ENCODE assay signal across 21 mouse cellular contexts in genomic region chr13:80514982-80515253, GRCm38 (mm10).
DNase-seq lines count a peak whose midpoint lies in the region; ATAC-seq lines count a peak whose summit lies in the region.
"Had no signal": no experiment of that assay in that cellular context is flagged by ENCODE, and none has a peak within 500 bp of the region (broad histone marks: within the 10 kb centered on the region; RNA-seq: fewer than 3 reads in every experiment).

No protein-coding gene starts in this region.

- no peak overlapping the region for H3K27ac ChIP-seq in forebrain, embryonic 14.5 days (ENCODE audit: low read depth, low read length)
- H3K27ac ChIP-seq in forebrain, embryonic 11.5 days (ENCODE audit: low read depth, low read length): no peak overlapping the region
- H3K27ac ChIP-seq in hindbrain, embryonic 12.5 days: no peak overlapping the region
- H3K27ac ChIP-seq in midbrain, embryonic 12.5 days (replicated peaks): no peak overlapping the region
- no peak overlapping the region for H3K27ac ChIP-seq in neural tube, embryonic 13.5 days (replicated peaks)
- no peak overlapping the region for H3K27ac ChIP-seq in intestine, embryonic 15.5 days
- H3K27ac ChIP-seq: embryonic facial prominence, embryonic 13.5 days; limb, embryonic 10.5 days had no signal

- no peaks in the 10 kb centered on the region for H3K36me3 ChIP-seq in forebrain, embryonic 14.5 days (ENCODE audit: control insufficient read depth, insufficient read depth, low read length)
- H3K36me3 ChIP-seq in forebrain, embryonic 11.5 days (ENCODE audit: control insufficient read depth, insufficient read depth, low read length): no peaks in the 10 kb centered on the region
- no peaks in the 10 kb centered on the region for H3K36me3 ChIP-seq in hindbrain, embryonic 12.5 days
- no peaks in the 10 kb centered on the region for H3K36me3 ChIP-seq in midbrain, embryonic 12.5 days
- no peaks in the 10 kb centered on the region for H3K36me3 ChIP-seq in neural tube, embryonic 13.5 days
- H3K36me3 ChIP-seq in intestine, embryonic 15.5 days: no peaks in the 10 kb centered on the region
- H3K36me3 ChIP-seq: embryonic facial prominence, embryonic 13.5 days; limb, embryonic 10.5 days had no signal

- intact Hi-C loops in left cerebral cortex, postnatal 4 days (cut with DNase I): no loop called here

- DNase-seq in forebrain, embryonic 14.5 days (ENCODE audit: low spot score): no peak
- no peak for DNase-seq in forebrain, embryonic 11.5 days (ENCODE audit: low spot score)
- DNase-seq in left cerebral cortex, postnatal 4 days: no peak
- no peak for DNase-seq in cerebellum, adult 9-11 months
- DNase-seq: adrenal gland, postnatal 25 days; B cell, adult 2 months; cerebellum, adult 2 months; heart, postnatal 10 days; kidney, adult 9 months; kidney, postnatal 25 days; lung, adult 18-20 months; lung, postnatal 14 days; thymus, postnatal 14 days had no signal

- no peak overlapping the region for H3K4me2 ChIP-seq in forebrain, embryonic 14.5 days (ENCODE audit: low read length)
- no peak overlapping the region for H3K4me2 ChIP-seq in forebrain, embryonic 11.5 days (ENCODE audit: low read depth, low read length, severe bottlenecking)
- no peak overlapping the region for H3K4me2 ChIP-seq in hindbrain, embryonic 12.5 days (replicated peaks)
- no peak overlapping the region for H3K4me2 ChIP-seq in midbrain, embryonic 12.5 days (replicated peaks)
- H3K4me2 ChIP-seq in neural tube, embryonic 13.5 days: peak overlapping the region; percentile 25; the same call in 1 of the 2 replicates
- no peak overlapping the region for H3K4me2 ChIP-seq in intestine, embryonic 15.5 days (replicated peaks)
- H3K4me2 ChIP-seq: embryonic facial prominence, embryonic 13.5 days; heart, embryonic 11.5 days had no signal

- no peak overlapping the region for H3K9ac ChIP-seq in forebrain, embryonic 14.5 days (ENCODE audit: low read length)
- H3K9ac ChIP-seq in forebrain, embryonic 11.5 days (ENCODE audit: low read length): no peak overlapping the region
- no peak overlapping the region for H3K9ac ChIP-seq in hindbrain, embryonic 12.5 days
- no peak overlapping the region for H3K9ac ChIP-seq in midbrain, embryonic 12.5 days (replicated peaks)
- H3K9ac ChIP-seq in neural tube, embryonic 13.5 days: no peak overlapping the region
- no peak overlapping the region for H3K9ac ChIP-seq in intestine, embryonic 15.5 days
- H3K9ac ChIP-seq: embryonic facial prominence, embryonic 13.5 days had no signal

- 24% methylated on average over 4 of the region's 4 CpGs for WGBS in forebrain, embryonic 14.5 days
- WGBS in forebrain, embryonic 11.5 days: 50% methylated on average over 4 of the region's 4 CpGs
- 42% methylated on average over 4 of the region's 4 CpGs for WGBS in hindbrain, embryonic 12.5 days
- WGBS in midbrain, embryonic 12.5 days: 47% methylated on average over 4 of the region's 4 CpGs
- WGBS in neural tube, embryonic 13.5 days: 23% methylated on average over 4 of the region's 4 CpGs
- WGBS in intestine, embryonic 15.5 days: 47% methylated on average over 4 of the region's 4 CpGs

- H3K27me3 ChIP-seq in forebrain, embryonic 14.5 days (replicated peaks; ENCODE audit: control insufficient read depth, insufficient read depth, low read length): no peaks in the 10 kb centered on the region
- H3K27me3 ChIP-seq in forebrain, embryonic 11.5 days (ENCODE audit: control insufficient read depth, insufficient read depth, low read length): no peaks in the 10 kb centered on the region
- no peaks in the 10 kb centered on the region for H3K27me3 ChIP-seq in hindbrain, embryonic 12.5 days
- H3K27me3 ChIP-seq in midbrain, embryonic 12.5 days: no peaks in the 10 kb centered on the region
- H3K27me3 ChIP-seq in neural tube, embryonic 13.5 days: no peaks in the 10 kb centered on the region
- H3K27me3 ChIP-seq in intestine, embryonic 15.5 days (replicated peaks): no peaks in the 10 kb centered on the region
- H3K27me3 ChIP-seq: embryonic facial prominence, embryonic 13.5 days had no signal

- peak; percentile 51 for ATAC-seq in forebrain, embryonic 14.5 days
- ATAC-seq in forebrain, embryonic 11.5 days (replicated peaks; ENCODE audit: low FRiP score): no peak; the same call in 1 of the 2 replicates
- ATAC-seq in hindbrain, embryonic 12.5 days (ENCODE audit: low FRiP score): peak; percentile 87; the same call in 1 of the 2 replicates
- ATAC-seq in midbrain, embryonic 12.5 days (ENCODE audit: low FRiP score, low read depth): peak; percentile 53
- no peak; the same call in 1 of the 2 replicates for ATAC-seq in neural tube, embryonic 13.5 days (ENCODE audit: low read depth)
- ATAC-seq in intestine, embryonic 15.5 days: no peak
- ATAC-seq: inflammation-experienced regulatory T-cells, adult 6 months had no signal

- H3K4me3 ChIP-seq in forebrain, embryonic 14.5 days (ENCODE audit: low read depth, low read length): no peak overlapping the region
- H3K4me3 ChIP-seq in forebrain, embryonic 11.5 days (ENCODE audit: low read depth, low read length): no peak overlapping the region
- H3K4me3 ChIP-seq in hindbrain, embryonic 12.5 days: no peak overlapping the region
- no peak overlapping the region for H3K4me3 ChIP-seq in midbrain, embryonic 12.5 days
- no peak overlapping the region for H3K4me3 ChIP-seq in neural tube, embryonic 13.5 days
- H3K4me3 ChIP-seq in intestine, embryonic 15.5 days (replicated peaks): no peak overlapping the region
- H3K4me3 ChIP-seq: embryonic facial prominence, embryonic 13.5 days; limb, embryonic 10.5 days had no signal

- H3K4me1 ChIP-seq in forebrain, embryonic 14.5 days (ENCODE audit: control insufficient read depth, insufficient read depth, low read length): 0 out of 2 replicates have a peak, but pooled peaks cover 3% of the 10 kb centered on the region
- no peaks in the 10 kb centered on the region for H3K4me1 ChIP-seq in forebrain, embryonic 11.5 days (replicated peaks; ENCODE audit: control insufficient read depth, insufficient read depth, low read length)
- peaks cover 2% of the 10 kb centered on the region; the same call in 1 of the 2 replicates for H3K4me1 ChIP-seq in hindbrain, embryonic 12.5 days
- H3K4me1 ChIP-seq in midbrain, embryonic 12.5 days: 0 out of 2 replicates have a peak, but pooled peaks cover 3% of the 10 kb centered on the region
- peaks cover 12% of the 10 kb centered on the region for H3K4me1 ChIP-seq in neural tube, embryonic 13.5 days (replicated peaks)
- no peaks in the 10 kb centered on the region for H3K4me1 ChIP-seq in intestine, embryonic 15.5 days (replicated peaks)
- H3K4me1 ChIP-seq: embryonic facial prominence, embryonic 13.5 days; limb, embryonic 10.5 days had no signal

- no peaks in the 10 kb centered on the region for H3K9me3 ChIP-seq in forebrain, embryonic 14.5 days (replicated peaks; ENCODE audit: control insufficient read depth, low read length)
- no peaks in the 10 kb centered on the region for H3K9me3 ChIP-seq in forebrain, embryonic 11.5 days (ENCODE audit: control insufficient read depth, low read length)
- H3K9me3 ChIP-seq in hindbrain, embryonic 12.5 days (replicated peaks): no peaks in the 10 kb centered on the region
- H3K9me3 ChIP-seq in midbrain, embryonic 12.5 days: no peaks in the 10 kb centered on the region
- no peaks in the 10 kb centered on the region for H3K9me3 ChIP-seq in neural tube, embryonic 13.5 days
- no peaks in the 10 kb centered on the region for H3K9me3 ChIP-seq in intestine, embryonic 15.5 days
- H3K9me3 ChIP-seq: embryonic facial prominence, embryonic 13.5 days; limb, embryonic 10.5 days had no signal

Comparison
In these comparisons a context has a peak if more than half of its experiments do, and no peak if none do; other contexts are left out.
1. ATAC-seq: peak in forebrain, embryonic 14.5 days (single experiment), hindbrain, embryonic 12.5 days (single experiment) and midbrain, embryonic 12.5 days (single experiment); none in forebrain, embryonic 11.5 days (single experiment), neural tube, embryonic 13.5 days (single experiment) and intestine, embryonic 15.5 days (single experiment).